In the genomic region with DNA sequence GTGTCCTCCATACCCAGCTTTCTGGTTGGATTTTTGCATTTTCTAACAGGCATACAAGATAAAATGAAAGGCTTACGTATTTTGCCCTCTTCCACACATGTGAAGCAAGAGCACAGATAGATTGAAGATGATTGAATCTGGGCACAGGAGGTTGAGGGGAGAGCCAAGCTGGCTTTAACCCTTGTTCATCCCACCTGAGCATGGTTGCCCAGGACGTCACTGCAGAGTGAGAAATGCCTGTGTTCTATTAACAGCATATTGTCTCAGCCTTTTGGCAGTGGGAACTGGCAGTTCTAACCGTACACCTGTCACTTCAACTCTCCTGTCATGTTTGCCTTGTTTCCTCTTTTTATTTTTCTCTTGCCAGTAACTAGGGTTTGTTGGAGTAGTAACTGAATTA, we compare ENCODE assay signal across 23 mouse cellular contexts.
DNase-seq lines count a peak whose midpoint lies in the region; ATAC-seq and TF ChIP-seq lines count a peak whose summit lies in the region.
"Had no signal": no experiment of that assay in that cellular context is flagged by ENCODE, and none has a peak within 500 bp of the region (broad histone marks: within the 10 kb centered on the region; RNA-seq: fewer than 3 reads in every experiment).

No protein-coding gene starts in this region.

- no peak overlapping the region for H3K9ac ChIP-seq in hindbrain, postnatal 0 days (replicated peaks; ENCODE audit: low read length)
- H3K9ac ChIP-seq in hindbrain, embryonic 11.5 days (ENCODE audit: low read depth, low read length) = no peak overlapping the region
- H3K9ac ChIP-seq: embryonic facial prominence, embryonic 12.5 days; forebrain, postnatal 0 days; kidney, embryonic 15.5 days; neural tube, embryonic 15.5 days had no signal

- no peaks in the 10 kb centered on the region for H3K36me3 ChIP-seq in hindbrain, postnatal 0 days (ENCODE audit: insufficient read depth, low read length)
- no peaks in the 10 kb centered on the region for H3K36me3 ChIP-seq in hindbrain, embryonic 11.5 days (ENCODE audit: control insufficient read depth, insufficient read depth, low read length)
- H3K36me3 ChIP-seq: embryonic facial prominence, embryonic 12.5 days; G1E; heart, embryonic 10.5 days; kidney, embryonic 15.5 days; neural tube, embryonic 15.5 days had no signal

- 71% methylated on average over 3 of the region's 3 CpGs for WGBS in hindbrain, postnatal 0 days
- 86% methylated on average over 3 of the region's 3 CpGs for WGBS in hindbrain, embryonic 11.5 days

- no peak overlapping the region for H3K4me3 ChIP-seq in hindbrain, postnatal 0 days (ENCODE audit: low read length)
- no peak overlapping the region for H3K4me3 ChIP-seq in hindbrain, embryonic 11.5 days (ENCODE audit: low read depth, low read length)
- H3K4me3 ChIP-seq: embryonic facial prominence, embryonic 12.5 days; heart, embryonic 10.5 days; kidney, embryonic 15.5 days; left cerebral cortex, adult 2 months; neural tube, embryonic 15.5 days had no signal

- H3K9me3 ChIP-seq in hindbrain, postnatal 0 days (ENCODE audit: low read length) = no peaks in the 10 kb centered on the region
- H3K9me3 ChIP-seq in hindbrain, embryonic 11.5 days (ENCODE audit: control insufficient read depth, low read length) = no peaks in the 10 kb centered on the region
- H3K9me3 ChIP-seq: embryonic facial prominence, embryonic 12.5 days; G1E; heart, embryonic 10.5 days; kidney, embryonic 15.5 days; neural tube, embryonic 15.5 days had no signal

- H3K27ac ChIP-seq in hindbrain, postnatal 0 days = no peak overlapping the region
- H3K27ac ChIP-seq in hindbrain, embryonic 11.5 days (ENCODE audit: low read depth, low read length) = no peak overlapping the region
- H3K27ac ChIP-seq: embryonic facial prominence, embryonic 12.5 days; heart, embryonic 10.5 days; kidney, embryonic 15.5 days; left cerebral cortex, adult 2 months; macrophage; neural tube, embryonic 15.5 days; stomach, postnatal 0 days had no signal

- peak; percentile 8 for DNase-seq in hindbrain, postnatal 0 days (ENCODE audit: low spot score)
- no peak for DNase-seq in hindbrain, embryonic 11.5 days (ENCODE audit: low spot score)
- peak; percentile 98 for DNase-seq in brain, adult 2 months (ENCODE audit: low read depth, low spot score)
- DNase-seq in cerebellum, adult 11-12 months = peak; percentile 90
- DNase-seq in cerebellum, postnatal 10 days = peak; percentile 78 to 80
- DNase-seq in spleen, adult 12 weeks (ENCODE audit: low spot score) = no peak
- no peak for DNase-seq in heart, postnatal 36 days
- DNase-seq: B cell, adult 2 months; forebrain, postnatal 0 days; kidney, adult 11 months; thymus, adult 2 months; thymus, postnatal 4 days had no signal

- H3K4me2 ChIP-seq in hindbrain, postnatal 0 days (ENCODE audit: low read depth, low read length) = no peak overlapping the region
- no peak overlapping the region for H3K4me2 ChIP-seq in hindbrain, embryonic 11.5 days (replicated peaks; ENCODE audit: low read depth, low read length)
- H3K4me2 ChIP-seq: embryonic facial prominence, embryonic 12.5 days; kidney, embryonic 15.5 days; neural tube, embryonic 15.5 days had no signal

- TF ChIP-seq CTCF in hindbrain, postnatal 0 days (IDR thresholded peaks at IDR 0.05; ENCODE audit: low read depth) = no peak

- ATAC-seq in hindbrain, postnatal 0 days = no peak
- no peak for ATAC-seq in hindbrain, embryonic 11.5 days (ENCODE audit: low FRiP score)
- ATAC-seq: forebrain, postnatal 0 days; midbrain, embryonic 16.5 days; Patski had no signal

- intact Hi-C loops in heart, postnatal 36 days (cut with DNase I) = no loop called here

- no peaks in the 10 kb centered on the region for H3K27me3 ChIP-seq in hindbrain, postnatal 0 days (ENCODE audit: insufficient read depth, low read length)
- H3K27me3 ChIP-seq in hindbrain, embryonic 11.5 days (ENCODE audit: control insufficient read depth, insufficient read depth, low read length) = no peaks in the 10 kb centered on the region
- H3K27me3 ChIP-seq: CH12.LX; embryonic facial prominence, embryonic 12.5 days; kidney, embryonic 15.5 days; neural tube, embryonic 15.5 days; Patski had no signal

- 0 out of 2 replicates have a peak, but pooled peaks cover 6% of the 10 kb centered on the region for H3K4me1 ChIP-seq in hindbrain, postnatal 0 days (ENCODE audit: insufficient read depth, low read length)
- H3K4me1 ChIP-seq in hindbrain, embryonic 11.5 days (replicated peaks; ENCODE audit: control insufficient read depth, insufficient read depth, low read length) = no peaks in the 10 kb centered on the region
- H3K4me1 ChIP-seq: embryonic facial prominence, embryonic 12.5 days; heart, embryonic 10.5 days; kidney, embryonic 15.5 days; neural tube, embryonic 15.5 days had no signal

Comparison
In these comparisons a context has a peak if more than half of its experiments do, and no peak if none do; other contexts are left out.
1. DNase-seq: peak in hindbrain, postnatal 0 days (single experiment), brain, adult 2 months (single experiment), cerebellum, adult 11-12 months (single experiment) and cerebellum, postnatal 10 days (2 of 2); none in hindbrain, embryonic 11.5 days (single experiment), spleen, adult 12 weeks (single experiment) and heart, postnatal 36 days (0 of 2).